Mouse (Mus musculus) megakaryocyte, embryonic 14.5 days (primary cell): ENCODE results near the gene Stap2.

ENCODE experiments used
- FLI1 ChIP-seq: IDR thresholded peaks from 2 replicates; pipeline ENCODE4 v1.6.1; 2012; ENCODE audit warnings: low read length, inconsistent platforms, mixed read lengths
- GATA1 ChIP-seq: IDR thresholded peaks from 3 replicates; pipeline ENCODE4 v1.6.1; 2012; ENCODE audit warnings: mixed read lengths, low read length, inconsistent platforms, borderline replicate concordance

DNA sequence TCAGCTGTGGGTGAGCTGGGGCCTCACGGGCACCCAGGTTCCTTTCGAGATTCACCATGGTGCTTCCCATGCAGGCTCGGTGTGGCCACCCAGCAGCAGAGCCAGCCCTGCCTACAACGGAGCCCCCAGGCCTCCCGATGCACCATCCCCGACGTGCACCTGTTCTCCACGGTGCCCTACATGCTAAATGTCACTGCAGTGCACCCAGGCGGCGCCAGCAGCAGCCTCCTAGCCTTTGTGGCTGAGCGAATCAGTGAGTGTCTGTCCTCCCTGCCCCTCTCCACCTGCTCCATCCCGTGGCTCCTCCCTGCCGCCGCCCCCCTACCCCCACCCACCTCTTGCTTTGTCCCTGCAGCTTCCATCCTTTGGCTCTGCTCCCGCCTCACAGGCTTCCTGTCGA lies 51.2 kb downstream of the Stap2 start:
- no peak for TF ChIP-seq GATA1
- no peak for TF ChIP-seq FLI1
